Mouse (Mus musculus) embryonic fibroblast, embryonic 13.5 days (primary cell): ENCODE data around the gene Dnah2.
"Not testable (repeated sequence)": the region's sequence is repeated elsewhere in the genome, so short reads cannot be mapped to it uniquely, and the experiment has no call there.

ENCODE experiments used
- CTCF ChIP-seq: IDR thresholded peaks from 2 replicates; pipeline ENCODE4 v1.5.1; 2011; ENCODE audit warnings: mild to moderate bottlenecking, control low read depth, low read length, moderate library complexity, borderline replicate concordance; ENCODE audit not compliant: insufficient read depth
- POLR2A ChIP-seq: IDR thresholded peaks from 2 replicates; pipeline ENCODE4 v1.6.1; 2011; ENCODE audit warnings: low read depth, mild to moderate bottlenecking, control low read depth, low read length, moderate library complexity

- TF ChIP-seq CTCF, POLR2A: not testable (repeated sequence)
Measured at GRCm38 (mm10) chr11:69530281-69530680, 18.6 kb downstream of the Dnah2 start.
